Mouse (Mus musculus) macrophage (primary cell): ENCODE data around the gene 4930402F06Rik. TPM values are rescaled to one million over a fixed set of nuclear protein-coding genes. Genes with fewer than 3 reads are reported as not detected.

ENCODE experiments used
- H3K27ac ChIP-seq: fragments of 350-480 bp; formaldehyde crosslinking; 2 replicates; pipeline ENCODE4 v1.9.0; 2021
- H3K36me3 ChIP-seq: fragments of 350-480 bp; formaldehyde crosslinking; 2 replicates; pipeline ENCODE4 v1.9.0; 2021; ENCODE audit errors: inconsistent target
- H3K4me3 ChIP-seq: fragments of 350-480 bp; formaldehyde crosslinking; 2 replicates; pipeline ENCODE4 v1.9.0; 2021; ENCODE audit errors: inconsistent target
- H3K79me2 ChIP-seq: fragments of 350-480 bp; formaldehyde crosslinking; 2 replicates; pipeline ENCODE4 v1.9.0; 2021; ENCODE audit errors: inconsistent target
- WGBS: methylation state at CpG from one replicate; pipeline ENCODE4 v1.1.7; 2026; ENCODE audit warnings: inconsistent platforms; ENCODE audit not compliant: missing documents; 5-methylcytosine and 5-hydroxymethylcytosine counted together
- polyA plus RNA-seq: library from polyadenylated mRNA; stranded (reverse); fragments of 250-400 nt; gene quantifications from 3 replicates; pipeline ENCODE4 v1.2.4, GENCODE M21; 2018; ENCODE audit warnings: inconsistent platforms

The 4930402F06Rik gene
- polyA plus RNA-seq, 1 experiment from 2014 or later, result not detected

DNA sequence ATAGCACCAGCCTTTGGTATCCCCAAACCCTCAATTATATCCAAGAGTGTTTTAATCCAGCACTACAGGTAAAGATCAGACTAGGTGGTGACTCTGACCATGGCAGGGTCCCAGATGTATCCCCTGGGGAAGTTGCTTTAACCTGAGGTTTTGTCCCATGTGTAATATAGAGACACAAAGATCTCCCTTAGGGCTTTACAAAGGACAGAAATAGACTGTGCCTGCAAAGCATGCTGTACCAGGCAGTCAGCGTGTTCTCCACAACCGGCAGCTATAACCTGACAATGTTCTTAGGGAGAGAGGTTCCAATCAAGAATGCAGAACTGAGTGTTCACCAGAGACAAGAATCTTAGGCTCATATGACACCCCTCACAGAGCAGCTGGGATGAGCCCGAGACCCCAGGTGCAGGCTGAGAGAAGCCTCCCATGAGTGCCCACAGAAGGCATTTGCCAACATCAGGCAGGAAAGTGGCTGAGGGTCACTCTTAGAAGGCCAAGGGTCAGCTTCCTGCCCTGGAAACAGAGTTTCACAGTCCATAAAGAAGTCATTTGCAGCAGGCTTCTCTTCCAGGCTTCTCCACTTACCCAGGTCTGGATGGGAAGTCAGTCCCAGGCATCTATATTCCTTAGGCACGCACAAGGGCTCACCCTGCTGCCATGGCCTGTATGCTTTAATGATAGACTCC is 31.8 kb upstream of the 4930402F06Rik start:
- H3K4me3 ChIP-seq, result no peak overlapping the region
- no peak overlapping the region for H3K27ac ChIP-seq
- WGBS, result 89% methylated on average over 4 of the region's 4 CpGs
- peaks cover 73% of the 10 kb centered on the region; the same call in 1 of the 2 replicates for H3K36me3 ChIP-seq
- peaks cover 98% of the 10 kb centered on the region for H3K79me2 ChIP-seq

DNA sequence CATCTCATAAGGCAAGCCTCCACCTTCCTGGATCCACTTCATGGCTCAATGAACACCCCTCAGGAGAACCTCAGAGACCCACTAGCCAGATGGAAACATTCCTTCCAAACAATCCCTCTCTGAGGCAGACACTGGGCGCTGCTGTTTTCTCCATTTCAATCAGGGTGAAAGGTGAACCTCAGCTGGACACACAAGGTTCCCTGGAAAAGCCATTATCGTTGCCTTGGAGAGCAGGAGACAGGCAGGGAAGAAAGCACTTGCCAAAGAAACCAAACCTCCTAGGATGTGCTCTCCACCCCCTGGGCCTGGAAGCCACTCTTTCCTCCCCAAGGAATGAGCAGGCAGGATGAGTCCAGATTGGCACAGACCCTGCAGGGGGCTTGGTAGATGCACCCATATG is 30.6 kb upstream of the 4930402F06Rik start:
- Histone ChIP-seq H3K4me3 (no peak overlapping the region), H3K36me3 (peaks cover 83% of the 10 kb centered on the region), H3K79me2 (peaks cover 92% of the 10 kb centered on the region), H3K27ac (no peak overlapping the region)
- WGBS, result 88% methylated on average over 2 of the region's 2 CpGs

DNA sequence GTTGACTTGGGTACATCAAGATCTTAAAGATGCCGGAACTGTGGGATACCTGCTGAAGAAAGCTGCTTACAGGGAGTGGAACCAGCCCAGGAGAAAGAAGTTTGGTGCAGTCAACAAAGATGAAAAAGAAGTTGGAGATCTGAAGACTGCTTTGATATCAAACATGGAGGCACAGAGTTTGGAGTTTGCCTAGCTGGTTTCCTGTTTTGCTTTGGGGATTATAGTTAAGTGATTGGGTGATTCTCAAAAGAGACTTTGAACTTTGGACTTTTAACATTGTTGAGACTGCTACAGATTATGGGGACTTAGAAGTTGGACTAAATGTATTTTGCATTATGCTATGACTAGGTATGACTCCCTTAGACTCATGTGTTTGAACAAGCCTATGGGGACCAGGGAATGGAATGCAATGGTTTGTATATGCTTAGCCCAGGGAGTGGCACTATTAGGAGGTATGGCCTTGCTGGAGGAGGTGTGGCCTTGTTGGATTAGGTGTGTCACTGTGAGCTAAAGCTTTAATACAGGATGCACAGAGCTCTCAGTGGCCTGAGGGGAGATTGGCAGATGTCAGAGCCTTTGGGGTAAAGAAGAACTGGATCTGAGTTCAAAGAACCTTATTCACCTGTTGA is 26.9 kb upstream of the 4930402F06Rik start:
- Histone ChIP-seq H3K79me2 (peaks cover 57% of the 10 kb centered on the region), H3K36me3 (peaks cover 90% of the 10 kb centered on the region), H3K4me3 (no peak overlapping the region), H3K27ac (no peak overlapping the region)
- WGBS, result 71% methylated on average over 1 of the region's 1 CpGs

DNA sequence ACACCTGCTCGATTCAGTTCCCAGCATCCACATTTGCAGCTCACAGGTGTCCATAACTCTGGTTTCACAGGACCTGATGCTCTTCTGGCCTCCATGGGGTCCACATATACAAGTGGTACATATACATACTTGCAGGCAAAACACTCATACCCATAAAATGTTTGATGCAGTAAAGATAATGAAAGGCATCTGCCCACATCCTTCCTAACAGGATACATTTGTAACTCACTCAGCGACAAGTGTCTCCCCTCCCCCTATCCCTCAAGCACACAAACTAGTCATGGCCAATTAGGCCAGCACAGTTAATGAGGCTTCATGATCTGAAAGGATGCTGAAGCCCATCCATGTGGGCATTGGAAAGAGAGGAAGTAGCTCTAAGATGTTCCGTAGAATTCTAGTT is 25.4 kb upstream of the 4930402F06Rik start:
- peaks cover 42% of the 10 kb centered on the region for H3K79me2 ChIP-seq
- WGBS, result 64% methylated on average over 3 of the region's 3 CpGs
- no peak overlapping the region for H3K4me3 ChIP-seq
- H3K27ac ChIP-seq, result no peak overlapping the region
- H3K36me3 ChIP-seq, result peaks cover 78% of the 10 kb centered on the region

DNA sequence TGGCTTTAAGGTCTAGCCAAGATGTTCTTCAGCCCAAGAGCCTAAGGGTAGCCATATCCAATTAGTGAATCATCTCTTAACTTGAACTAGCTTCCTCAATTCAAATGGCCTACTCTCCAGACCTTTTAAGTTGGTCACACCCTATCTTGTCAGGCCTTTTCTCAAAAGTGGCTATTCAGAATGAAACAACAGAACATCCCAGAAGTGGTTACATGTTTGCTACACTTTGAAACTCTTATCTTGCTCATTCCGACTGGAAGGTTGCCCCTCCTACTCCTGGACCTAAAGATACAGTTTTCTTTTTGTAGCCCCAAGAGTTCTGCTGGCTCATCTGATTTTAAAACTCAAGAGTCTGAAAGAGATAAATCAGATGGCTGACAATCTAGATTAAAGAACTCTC is 23.7 kb upstream of the 4930402F06Rik start:
- no peak overlapping the region for H3K4me3 ChIP-seq
- peaks cover 78% of the 10 kb centered on the region for H3K36me3 ChIP-seq
- 100% methylated on average over 1 of the region's 1 CpGs for WGBS
- H3K27ac ChIP-seq, result no peak overlapping the region
- H3K79me2 ChIP-seq, result peaks cover 25% of the 10 kb centered on the region

DNA sequence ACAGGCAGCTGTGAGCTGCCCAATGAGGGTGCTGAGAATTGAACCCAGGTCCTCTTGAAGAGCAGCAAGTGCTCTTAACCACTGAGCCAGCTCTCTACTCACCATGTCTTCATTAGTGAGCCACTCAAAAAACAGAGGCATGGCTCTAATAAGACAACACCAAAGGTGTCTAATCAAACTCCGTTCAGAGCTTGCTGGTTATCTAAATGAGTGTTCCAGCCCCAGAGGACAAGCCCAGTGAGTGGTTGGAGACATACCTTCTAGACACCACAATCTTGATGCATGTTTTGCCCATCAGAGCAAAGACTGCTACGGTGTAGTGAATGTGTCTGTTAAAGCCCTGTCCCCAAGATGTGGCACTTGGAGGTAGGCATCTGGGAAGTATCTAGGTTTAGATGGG is 22.7 kb upstream of the 4930402F06Rik start:
- peaks cover 76% of the 10 kb centered on the region for H3K36me3 ChIP-seq
- 100% methylated on average over 2 of the region's 2 CpGs for WGBS
- no peak overlapping the region for H3K4me3 ChIP-seq
- H3K79me2 ChIP-seq, result peaks cover 15% of the 10 kb centered on the region
- no peak overlapping the region for H3K27ac ChIP-seq

DNA sequence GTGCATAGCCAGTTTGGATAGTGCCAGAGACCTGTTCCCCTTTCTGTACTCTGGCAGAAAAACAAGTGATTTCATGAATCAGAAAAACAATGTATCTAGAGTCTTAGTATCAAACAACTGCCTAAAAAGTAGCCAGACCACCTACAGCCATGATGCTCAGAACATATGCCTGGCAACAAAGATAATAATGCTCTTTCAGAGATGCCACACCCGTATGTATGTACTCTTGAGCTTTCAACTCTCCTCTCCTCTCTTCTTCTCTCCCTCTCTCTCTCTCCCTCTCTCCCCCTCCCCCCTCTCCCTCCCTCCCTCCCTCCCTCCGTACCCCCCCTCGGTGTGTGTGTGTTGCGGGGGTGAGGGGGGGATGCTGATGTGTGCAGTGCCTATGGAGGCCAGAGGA is 22.3 kb upstream of the 4930402F06Rik start:
- no peak overlapping the region for H3K27ac ChIP-seq

DNA sequence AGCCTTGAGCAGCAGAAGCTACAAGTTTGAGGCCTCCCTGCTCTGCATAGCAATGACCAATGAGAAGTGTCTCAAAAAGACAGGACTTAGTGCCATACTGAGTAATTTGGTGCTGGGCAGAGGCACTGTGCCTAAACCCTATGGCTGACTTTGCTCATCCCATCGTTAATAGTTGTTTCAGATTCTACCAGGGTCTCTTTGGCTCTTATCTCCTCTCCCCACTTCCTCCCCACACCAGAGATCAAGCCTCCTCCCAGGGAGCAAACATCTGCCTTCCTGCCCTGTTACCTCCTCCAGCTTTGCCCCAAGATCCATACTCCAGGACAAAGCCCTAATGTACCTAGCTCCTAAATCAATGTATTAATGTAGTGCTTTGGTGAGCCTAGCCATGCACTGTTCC is 20.3 kb upstream of the 4930402F06Rik start:
- Histone ChIP-seq H3K4me3 (no peak overlapping the region), H3K27ac (no peak overlapping the region), H3K36me3 (peaks cover 71% of the 10 kb centered on the region), H3K79me2 (no peaks in the 10 kb centered on the region; the same call in 1 of the 2 replicates)
- 30% methylated on average over 1 of the region's 1 CpGs for WGBS

More for the DNA sequence above, 22.3 kb upstream of the 4930402F06Rik start:
- WGBS, result 100% methylated on average over 3 of the region's 4 CpGs
- Histone ChIP-seq H3K4me3 (no peak overlapping the region), H3K36me3 (peaks cover 76% of the 10 kb centered on the region), H3K79me2 (peaks cover 11% of the 10 kb centered on the region; the same call in 1 of the 2 replicates)

DNA sequence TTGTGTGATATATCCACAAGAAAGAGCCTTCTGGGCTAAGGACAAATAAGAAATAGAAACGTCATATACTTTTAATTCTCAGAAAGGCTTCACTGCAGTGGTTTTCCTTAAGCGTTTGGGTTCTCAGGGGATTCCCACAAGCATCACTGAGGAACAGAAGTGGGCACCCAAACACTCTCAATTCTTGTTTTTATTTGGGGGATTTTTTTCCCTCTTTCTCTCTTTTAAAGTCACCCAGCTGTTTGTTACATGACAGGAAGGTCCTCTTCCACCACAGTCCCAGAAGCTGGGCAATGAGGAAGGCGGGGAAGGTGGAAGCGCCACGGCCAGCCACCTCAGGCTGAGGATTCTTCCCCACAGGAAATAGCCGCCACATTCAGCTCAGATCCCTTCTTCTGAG is 19.5 kb upstream of the 4930402F06Rik start:
- no peak overlapping the region for H3K27ac ChIP-seq
- 58% methylated on average over 6 of the region's 6 CpGs for WGBS
- H3K36me3 ChIP-seq, result peaks cover 68% of the 10 kb centered on the region
- H3K79me2 ChIP-seq, result no peaks in the 10 kb centered on the region; the same call in 1 of the 2 replicates
- H3K4me3 ChIP-seq, result no peak overlapping the region

DNA sequence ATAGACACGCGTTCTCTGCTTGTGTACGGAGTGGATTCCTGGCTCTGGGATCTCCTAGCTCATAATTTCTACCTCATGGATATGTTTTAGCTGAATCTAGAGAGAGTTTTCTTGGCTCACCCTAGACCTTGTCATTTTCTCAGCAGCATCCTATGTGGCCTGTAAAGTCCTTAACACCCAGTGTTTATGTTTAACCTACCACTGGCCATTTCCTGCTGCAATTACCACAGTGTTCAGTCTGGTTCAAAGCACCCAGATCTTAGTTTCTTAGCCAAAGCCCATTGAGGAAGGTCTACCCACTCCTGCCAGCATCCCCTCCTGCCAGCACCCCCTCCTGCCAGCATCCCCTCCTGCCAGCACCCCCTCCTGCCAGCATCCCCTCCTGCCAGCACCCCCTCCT is 15.8 kb upstream of the 4930402F06Rik start:
- 100% methylated on average over 3 of the region's 3 CpGs for WGBS
- peaks cover 76% of the 10 kb centered on the region for H3K36me3 ChIP-seq

DNA sequence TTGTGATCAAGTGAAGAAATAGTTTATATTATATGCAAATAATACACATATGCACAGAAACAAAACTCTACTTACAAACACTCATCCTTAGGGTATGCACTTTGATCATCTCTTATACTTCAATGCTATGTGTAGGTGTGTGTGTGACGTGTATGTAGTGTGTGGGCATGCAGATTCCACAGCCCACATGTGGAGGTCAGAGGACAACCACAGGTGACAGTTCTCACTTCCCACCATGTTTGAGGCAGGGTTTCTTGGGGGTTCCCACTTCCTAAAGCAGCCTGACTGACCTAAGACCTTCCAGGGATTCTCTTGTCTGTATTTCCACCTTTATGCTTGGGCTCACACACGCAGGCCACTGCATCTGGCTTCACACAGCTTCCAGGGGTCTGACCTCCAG is 15.3 kb upstream of the 4930402F06Rik start:
- WGBS, result 96% methylated on average over 2 of the region's 2 CpGs
- Histone ChIP-seq H3K79me2 (no peaks in the 10 kb centered on the region; the same call in 1 of the 2 replicates), H3K36me3 (peaks cover 82% of the 10 kb centered on the region), H3K4me3 (no peak overlapping the region), H3K27ac (no peak overlapping the region)

More for the DNA sequence above, 15.8 kb upstream of the 4930402F06Rik start:
- Histone ChIP-seq H3K79me2 (no peaks in the 10 kb centered on the region; the same call in 1 of the 2 replicates), H3K27ac (no peak overlapping the region), H3K4me3 (no peak overlapping the region)

DNA sequence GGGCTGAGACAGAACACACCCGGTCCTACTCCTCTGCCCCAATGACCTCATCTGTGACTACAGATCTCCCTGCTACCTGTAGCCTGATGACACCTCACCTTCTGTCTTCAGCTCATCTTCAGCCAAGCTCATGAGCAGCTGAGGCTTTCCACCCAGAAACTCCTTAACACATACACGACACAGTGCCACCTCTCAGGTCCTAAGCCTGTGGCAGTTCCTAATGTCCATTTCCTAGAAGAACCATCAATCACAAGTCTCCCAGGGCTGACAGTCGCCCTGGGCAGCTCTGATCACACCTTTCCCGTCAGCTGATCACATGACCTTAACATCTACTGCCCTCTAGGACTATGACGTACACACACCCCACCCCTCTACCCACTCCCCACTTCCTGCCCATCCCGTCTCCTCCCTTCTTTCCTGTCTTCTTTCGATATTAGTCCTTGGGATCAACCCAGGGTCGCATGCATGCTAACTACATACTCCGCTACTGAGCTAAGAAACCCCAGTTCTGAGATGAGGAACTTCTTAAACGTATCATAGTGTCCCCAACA is 14.7 kb upstream of the 4930402F06Rik start:
- no peak overlapping the region for H3K4me3 ChIP-seq
- H3K79me2 ChIP-seq, result no peaks in the 10 kb centered on the region; the same call in 1 of the 2 replicates
- no peak overlapping the region for H3K27ac ChIP-seq
- peaks cover 85% of the 10 kb centered on the region for H3K36me3 ChIP-seq
- WGBS, result 86% methylated on average over 8 of the region's 10 CpGs

DNA sequence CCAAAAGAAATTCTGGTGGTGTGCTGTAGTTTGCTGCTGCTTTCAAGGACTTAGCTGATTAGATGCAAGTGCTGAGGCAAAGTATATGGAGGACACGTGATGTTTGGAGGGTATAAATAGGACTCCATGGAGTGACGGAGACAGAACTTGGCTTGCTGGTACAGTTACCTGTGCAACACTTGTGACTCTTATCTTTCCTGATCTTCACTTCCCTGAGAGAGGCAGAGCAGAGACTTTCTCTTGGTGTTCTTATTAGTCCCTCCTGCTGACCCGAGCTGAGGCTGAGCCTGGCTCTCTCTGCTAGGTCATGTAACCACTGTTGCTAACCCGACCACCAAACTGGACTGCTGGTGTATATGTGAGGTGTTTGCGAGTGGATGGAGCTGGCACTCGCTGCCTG is 12.5 kb upstream of the 4930402F06Rik start:
- Histone ChIP-seq H3K4me3 (no peak overlapping the region), H3K27ac (no peak overlapping the region), H3K79me2 (no peaks in the 10 kb centered on the region), H3K36me3 (peaks cover 80% of the 10 kb centered on the region)
- 91% methylated on average over 6 of the region's 6 CpGs for WGBS

DNA sequence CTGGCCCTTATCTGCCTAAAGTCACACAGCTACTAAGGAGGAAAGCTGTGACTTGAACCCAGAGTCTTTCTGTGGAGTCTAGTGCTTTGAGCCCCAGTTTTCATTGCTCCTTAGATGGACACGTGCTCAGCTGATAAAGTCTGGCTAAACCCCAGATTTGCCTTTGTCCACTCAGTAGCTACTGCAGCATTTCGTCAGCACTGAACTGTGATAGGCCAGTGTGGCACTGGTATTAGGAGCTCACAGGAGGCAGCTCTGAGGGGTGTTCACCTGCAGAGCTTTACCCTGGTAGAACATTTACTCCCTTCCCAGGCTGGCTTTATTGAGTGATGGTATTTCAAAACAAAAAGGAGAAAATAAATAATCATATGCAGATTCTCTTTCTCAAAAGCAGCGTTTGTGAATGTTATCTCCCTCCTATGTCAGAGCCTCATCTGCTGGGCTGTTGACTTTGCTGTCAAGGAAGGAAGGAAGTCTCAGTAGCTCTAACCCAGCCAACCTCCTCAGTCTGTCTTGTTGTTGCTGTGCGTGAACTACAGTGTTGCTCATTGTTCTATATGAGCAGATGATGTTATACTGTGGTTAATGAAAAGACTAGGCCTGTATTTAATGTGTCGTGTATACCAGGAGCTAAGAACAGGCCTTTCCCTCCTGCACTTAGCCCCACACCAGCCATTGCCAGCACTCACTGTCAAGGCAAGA is 11.6 kb upstream of the 4930402F06Rik start:
- Histone ChIP-seq H3K79me2 (no peaks in the 10 kb centered on the region), H3K36me3 (peaks cover 71% of the 10 kb centered on the region), H3K27ac (no peak overlapping the region), H3K4me3 (no peak overlapping the region)
- 96% methylated on average over 5 of the region's 5 CpGs for WGBS

DNA sequence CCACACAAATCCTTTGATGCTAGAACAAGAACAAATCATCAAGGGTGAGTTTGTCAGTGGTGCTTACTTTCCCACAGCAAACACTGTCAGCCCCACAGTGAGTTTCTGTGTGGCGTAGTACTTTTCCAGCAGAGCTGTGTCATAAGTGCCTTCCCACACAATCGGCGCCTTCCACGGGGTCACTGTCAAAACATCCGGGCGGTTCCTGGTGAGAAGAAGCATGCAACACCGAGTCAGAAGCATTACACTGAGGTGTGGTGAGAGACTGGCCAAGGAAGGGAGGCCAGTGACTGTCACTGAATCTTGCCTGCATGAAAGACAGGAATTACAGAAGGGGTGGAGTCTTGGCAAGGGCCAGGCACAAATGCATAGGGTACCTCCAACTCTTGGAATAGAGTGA is 10.9 kb upstream of the 4930402F06Rik start:
- Histone ChIP-seq H3K4me3 (no peak overlapping the region), H3K27ac (no peak overlapping the region), H3K36me3 (peaks cover 74% of the 10 kb centered on the region), H3K79me2 (no peaks in the 10 kb centered on the region)
- 95% methylated on average over 7 of the region's 7 CpGs for WGBS
